Mouse (Mus musculus) embryonic facial prominence, embryonic 12.5 days (tissue): ENCODE data around the gene Megf11. TPM values are rescaled to one million over a fixed set of nuclear protein-coding genes. Genes with fewer than 3 reads are reported as not detected.

Experiments used
- ATAC-seq: fragments of 200-750 bp; cut with Nextera tagmentation; 2 replicates; pipeline ENCODE4 v1.8.0; 2017; ENCODE audit not compliant: insufficient number of reproducible peaks, insufficient read depth, low FRiP score, low TSS enrichment
- H3K27ac ChIP-seq: fragments of 300-500 bp; sonication (generic); 2 replicates; pipeline ENCODE4 v1.5.1; 2016; ENCODE audit warnings: mild to moderate bottlenecking
- H3K27me3 ChIP-seq: fragments of 300-500 bp; sonication (generic); 2 replicates; pipeline ENCODE4 v1.6.1; 2016; ENCODE audit warnings: mild to moderate bottlenecking, moderate library complexity
- H3K36me3 ChIP-seq: fragments of 300-500 bp; sonication (generic); 2 replicates; pipeline ENCODE4 v1.6.1; 2016; ENCODE audit warnings: mild to moderate bottlenecking
- H3K4me1 ChIP-seq: fragments of 300-500 bp; sonication (generic); 2 replicates; pipeline ENCODE4 v1.6.1; 2016
- H3K4me2 ChIP-seq: fragments of 300-500 bp; sonication (generic); replicated peaks from 2 replicates; pipeline ENCODE4 v1.6.1; 2016; ENCODE audit warnings: mild to moderate bottlenecking, moderate library complexity
- H3K4me3 ChIP-seq: fragments of 300-500 bp; sonication (generic); 2 replicates; pipeline ENCODE4 v1.5.1; 2016; ENCODE audit warnings: mild to moderate bottlenecking
- H3K9ac ChIP-seq: fragments of 300-500 bp; sonication (generic); 2 replicates; pipeline ENCODE4 v1.6.1; 2016; ENCODE audit warnings: mild to moderate bottlenecking, moderate library complexity
- H3K9me3 ChIP-seq: fragments of 300-500 bp; sonication (generic); 2 replicates; pipeline ENCODE4 v1.6.1; 2016; ENCODE audit warnings: mild to moderate bottlenecking, moderate library complexity
- WGBS: fragments of 180-500 bp; shearing (Covaris S2); methylation state at CpG from one replicate; pipeline ENCODE4 v1.1.7; 2016; 5-methylcytosine and 5-hydroxymethylcytosine counted together
- polyA plus RNA-seq: library from polyadenylated mRNA; unstranded; fragments of >200 nt; fragmentation: Nextera tagmentation; extraction: Ambion mirVana; gene quantifications from 2 replicates; pipeline ENCODE4 v1.2.1, GENCODE M21; 2016

Megf11 gene
- polyA plus RNA-seq, 1 experiment from 2014 or later, result 1.2 TPM

- H3K27ac ChIP-seq, result no peak overlapping the region
Observed at GRCm38 (mm10) chr9:64504456-64504855, 119.0 kb downstream of the Megf11 start.

GRCm38 (mm10) chr9:64504921-64505320 is 119.5 kb downstream of the Megf11 start:
- Histone ChIP-seq H3K9ac (no peak overlapping the region), H3K4me2 (no peak overlapping the region), H3K27ac (no peak overlapping the region), H3K4me3 (no peak overlapping the region), H3K4me1 (no peaks in the 10 kb centered on the region), H3K27me3 (no peaks in the 10 kb centered on the region), H3K9me3 (no peaks in the 10 kb centered on the region), H3K36me3 (no peaks in the 10 kb centered on the region)
- 68% methylated on average over 8 of the region's 8 CpGs for WGBS
- no peak for ATAC-seq

More at GRCm38 (mm10) chr9:64504456-64504855, 119.0 kb downstream of the Megf11 start:
- no peak for ATAC-seq
- Histone ChIP-seq H3K27me3 (no peaks in the 10 kb centered on the region), H3K9ac (no peak overlapping the region), H3K4me1 (no peaks in the 10 kb centered on the region), H3K36me3 (no peaks in the 10 kb centered on the region), H3K4me3 (no peak overlapping the region), H3K4me2 (no peak overlapping the region), H3K9me3 (no peaks in the 10 kb centered on the region)
- WGBS, result 83% methylated on average over 3 of the region's 3 CpGs

- Histone ChIP-seq H3K27ac (no peak overlapping the region), H3K9me3 (no peaks in the 10 kb centered on the region), H3K4me1 (no peaks in the 10 kb centered on the region), H3K27me3 (no peaks in the 10 kb centered on the region), H3K4me2 (no peak overlapping the region), H3K36me3 (no peaks in the 10 kb centered on the region), H3K4me3 (no peak overlapping the region), H3K9ac (no peak overlapping the region)
- 72% methylated on average over 11 of the region's 11 CpGs for WGBS
- no peak for ATAC-seq
Observed at GRCm38 (mm10) chr9:64506440-64507206, 121.2 kb downstream of the Megf11 start.

GRCm38 (mm10) chr9:64507207-64507517 is 121.7 kb downstream of the Megf11 start:
- no peak overlapping the region for H3K27ac ChIP-seq
- no peaks in the 10 kb centered on the region for H3K4me1 ChIP-seq
- H3K36me3 ChIP-seq, result no peaks in the 10 kb centered on the region
- H3K9me3 ChIP-seq, result no peaks in the 10 kb centered on the region
- H3K27me3 ChIP-seq, result peaks cover 2% of the 10 kb centered on the region; the same call in 1 of the 2 replicates
- H3K9ac ChIP-seq, result no peak overlapping the region
- no peak for ATAC-seq
- H3K4me3 ChIP-seq, result no peak overlapping the region
- no peak overlapping the region for H3K4me2 ChIP-seq
- 56% methylated on average over 6 of the region's 6 CpGs for WGBS

- Histone ChIP-seq H3K4me3 (no peak overlapping the region), H3K9ac (no peak overlapping the region), H3K4me1 (no peaks in the 10 kb centered on the region), H3K9me3 (no peaks in the 10 kb centered on the region), H3K27me3 (peaks cover 6% of the 10 kb centered on the region; the same call in 1 of the 2 replicates), H3K27ac (no peak overlapping the region), H3K36me3 (no peaks in the 10 kb centered on the region), H3K4me2 (no peak overlapping the region)
- WGBS, result 56% methylated on average over 7 of the region's 7 CpGs
- no peak for ATAC-seq
Observed at GRCm38 (mm10) chr9:64507995-64508394, 122.6 kb downstream of the Megf11 start.

GRCm38 (mm10) chr9:64514826-64515225 is 129.4 kb downstream of the Megf11 start:
- 58% methylated on average over 6 of the region's 6 CpGs for WGBS
- Histone ChIP-seq H3K36me3 (no peaks in the 10 kb centered on the region), H3K27me3 (peaks cover 9% of the 10 kb centered on the region; the same call in 1 of the 2 replicates), H3K4me2 (no peak overlapping the region), H3K27ac (no peak overlapping the region), H3K9ac (no peak overlapping the region), H3K4me1 (no peaks in the 10 kb centered on the region), H3K9me3 (no peaks in the 10 kb centered on the region), H3K4me3 (no peak overlapping the region)
- ATAC-seq, result no peak

GRCm38 (mm10) chr9:64519921-64520746 is 134.7 kb downstream of the Megf11 start:
- peaks cover 12% of the 10 kb centered on the region; the same call in 1 of the 2 replicates for H3K4me1 ChIP-seq
- H3K4me3 ChIP-seq, result no peak overlapping the region
- WGBS, result 66% methylated on average over 12 of the region's 12 CpGs
- no peaks in the 10 kb centered on the region for H3K9me3 ChIP-seq
- no peak for ATAC-seq
- no peak overlapping the region for H3K27ac ChIP-seq
- H3K36me3 ChIP-seq, result no peaks in the 10 kb centered on the region
- H3K4me2 ChIP-seq, result no peak overlapping the region
- H3K27me3 ChIP-seq, result peaks cover 3% of the 10 kb centered on the region; the same call in 1 of the 2 replicates
- H3K9ac ChIP-seq, result no peak overlapping the region

GRCm38 (mm10) chr9:64520747-64521283 is 135.4 kb downstream of the Megf11 start:
- WGBS, result 49% methylated on average over 4 of the region's 4 CpGs
- no peak overlapping the region for H3K27ac ChIP-seq
- H3K9ac ChIP-seq, result no peak overlapping the region
- no peak overlapping the region for H3K4me3 ChIP-seq
- no peaks in the 10 kb centered on the region for H3K36me3 ChIP-seq
- H3K4me2 ChIP-seq, result no peak overlapping the region
- ATAC-seq, result no peak
- H3K9me3 ChIP-seq, result no peaks in the 10 kb centered on the region
- H3K27me3 ChIP-seq, result peaks cover 3% of the 10 kb centered on the region; the same call in 1 of the 2 replicates
- H3K4me1 ChIP-seq, result peaks cover 12% of the 10 kb centered on the region; the same call in 1 of the 2 replicates

GRCm38 (mm10) chr9:64523264-64524045 is 138.0 kb downstream of the Megf11 start:
- Histone ChIP-seq H3K36me3 (no peaks in the 10 kb centered on the region), H3K9ac (no peak overlapping the region), H3K4me1 (peaks cover 12% of the 10 kb centered on the region; the same call in 1 of the 2 replicates), H3K4me3 (no peak overlapping the region), H3K27ac (no peak overlapping the region), H3K27me3 (no peaks in the 10 kb centered on the region; the same call in 1 of the 2 replicates), H3K4me2 (no peak overlapping the region; the same call in 1 of the 2 replicates), H3K9me3 (no peaks in the 10 kb centered on the region)
- WGBS, result 55% methylated on average over 21 of the region's 21 CpGs
- no peak for ATAC-seq

- Histone ChIP-seq H3K4me2 (no peak overlapping the region), H3K36me3 (no peaks in the 10 kb centered on the region), H3K27me3 (no peaks in the 10 kb centered on the region), H3K27ac (no peak overlapping the region), H3K4me3 (no peak overlapping the region), H3K4me1 (peaks cover 10% of the 10 kb centered on the region; the same call in 1 of the 2 replicates), H3K9me3 (no peaks in the 10 kb centered on the region), H3K9ac (no peak overlapping the region)
- 94% methylated on average over 7 of the region's 7 CpGs for WGBS
- no peak for ATAC-seq
Observed at GRCm38 (mm10) chr9:64528061-64528460, 142.6 kb downstream of the Megf11 start.

GRCm38 (mm10) chr9:64528595-64528994 is 143.2 kb downstream of the Megf11 start:
- H3K4me3 ChIP-seq, result no peak overlapping the region
- whole genome bisulfite sequencing, result 77% methylated on average over 2 of the region's 2 CpGs
- no peak for ATAC-seq

More at GRCm38 (mm10) chr9:64528595-64528994, 143.2 kb downstream of the Megf11 start:
- Histone ChIP-seq H3K4me2 (no peak overlapping the region), H3K4me1 (peaks cover 8% of the 10 kb centered on the region; the same call in 1 of the 2 replicates), H3K27me3 (no peaks in the 10 kb centered on the region), H3K9me3 (no peaks in the 10 kb centered on the region), H3K9ac (no peak overlapping the region), H3K27ac (no peak overlapping the region), H3K36me3 (no peaks in the 10 kb centered on the region)
